Mouse (Mus musculus) heart, embryonic 10.5 days (tissue): ENCODE results near the gene Wdr81. TPM values are rescaled to one million over a fixed set of nuclear protein-coding genes. Genes with fewer than 3 reads are reported as not detected.

Experiments used
- DNase-seq: peaks from one replicate; pipeline ENCODE4 v3.0.0-alpha.2; 2017; ENCODE audit warnings: low spot score
- H3K27ac ChIP-seq: fragments of 300-500 bp; sonication (generic); 2 replicates; pipeline ENCODE4 v1.5.1; 2016; ENCODE audit warnings: mild to moderate bottlenecking
- H3K27me3 ChIP-seq: fragments of 300-500 bp; sonication (generic); 2 replicates; pipeline ENCODE4 v1.6.1; 2016; ENCODE audit warnings: mild to moderate bottlenecking; ENCODE audit not compliant: poor library complexity, insufficient read depth, severe bottlenecking
- H3K36me3 ChIP-seq: fragments of 300-500 bp; sonication (generic); 2 replicates; pipeline ENCODE4 v1.6.1; 2016; ENCODE audit warnings: mild to moderate bottlenecking, moderate library complexity
- H3K4me1 ChIP-seq: fragments of 300-500 bp; sonication (generic); 2 replicates; pipeline ENCODE4 v1.6.1; 2016; ENCODE audit warnings: mild to moderate bottlenecking
- H3K4me3 ChIP-seq: fragments of 300-500 bp; sonication (generic); 2 replicates; pipeline ENCODE4 v1.5.1; 2016; ENCODE audit warnings: mild to moderate bottlenecking, moderate library complexity
- H3K9me3 ChIP-seq: fragments of 300-500 bp; sonication (generic); 2 replicates; pipeline ENCODE4 v1.6.1; 2016; ENCODE audit warnings: mild to moderate bottlenecking, moderate library complexity
- WGBS: fragments of 180-500 bp; shearing (Covaris S2); methylation state at CpG from one replicate; pipeline ENCODE4 v1.1.7; 2016; 5-methylcytosine and 5-hydroxymethylcytosine counted together
- polyA plus RNA-seq: library from polyadenylated mRNA; unstranded; fragments of >200 nt; fragmentation: Nextera tagmentation; extraction: Ambion mirVana; gene quantifications from 2 replicates; pipeline ENCODE4 v1.2.1, GENCODE M21; 2016

Gene Wdr81
- polyA plus RNA-seq, 1 experiment from 2014 or later: 7.6 TPM

- Histone ChIP-seq H3K27me3 (no peaks in the 10 kb centered on the region), H3K9me3 (no peaks in the 10 kb centered on the region), H3K36me3 (peaks cover 5% of the 10 kb centered on the region; the same call in 1 of the 2 replicates), H3K27ac (peak overlapping the region; percentile 72), H3K4me1 (peaks cover 25% of the 10 kb centered on the region), H3K4me3 (peak overlapping the region; percentile 51; the same call in 1 of the 2 replicates)
- no peak for DNase-seq
- WGBS: 63% methylated on average over 5 of the region's 5 CpGs
Observed at GRCm38 (mm10) chr11:75420810-75421374, 33.6 kb downstream of the Wdr81 start.

DNA sequence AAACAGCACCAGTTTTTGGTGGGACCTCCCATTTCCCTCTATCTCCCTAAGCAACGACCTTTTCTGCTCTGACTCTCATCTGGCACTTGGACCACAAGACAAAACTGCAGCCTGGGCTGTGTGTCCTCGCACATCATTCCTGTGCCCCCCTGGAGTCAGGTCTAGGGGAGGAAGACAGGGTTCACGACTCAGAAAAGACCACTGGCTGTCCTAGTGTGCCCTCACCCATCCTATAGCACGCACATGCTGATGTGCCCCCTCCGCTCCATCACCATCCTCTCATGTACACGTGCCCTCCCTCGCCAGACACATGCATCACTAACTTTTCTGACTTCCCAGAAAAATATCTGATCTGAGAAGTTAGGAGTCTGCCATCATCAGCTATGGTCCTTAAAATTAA is 34.5 kb downstream of the Wdr81 start:
- no peak for DNase-seq
- no peaks in the 10 kb centered on the region for H3K27me3 ChIP-seq
- H3K27ac ChIP-seq: no peak overlapping the region
- 81% methylated on average over 7 of the region's 7 CpGs for WGBS
- H3K36me3 ChIP-seq: peaks cover 11% of the 10 kb centered on the region
- peaks cover 28% of the 10 kb centered on the region for H3K4me1 ChIP-seq
- no peak overlapping the region for H3K4me3 ChIP-seq
- no peaks in the 10 kb centered on the region for H3K9me3 ChIP-seq

- H3K36me3 ChIP-seq: peaks cover 38% of the 10 kb centered on the region
- H3K4me3 ChIP-seq: no peak overlapping the region
- H3K27ac ChIP-seq: no peak overlapping the region
- H3K9me3 ChIP-seq: no peaks in the 10 kb centered on the region
- WGBS: 81% methylated on average over 13 of the region's 13 CpGs
- peaks cover 9% of the 10 kb centered on the region for H3K4me1 ChIP-seq
- DNase-seq: no peak
- no peaks in the 10 kb centered on the region for H3K27me3 ChIP-seq
Observed at GRCm38 (mm10) chr11:75415994-75416393, 38.5 kb downstream of the Wdr81 start.

DNA sequence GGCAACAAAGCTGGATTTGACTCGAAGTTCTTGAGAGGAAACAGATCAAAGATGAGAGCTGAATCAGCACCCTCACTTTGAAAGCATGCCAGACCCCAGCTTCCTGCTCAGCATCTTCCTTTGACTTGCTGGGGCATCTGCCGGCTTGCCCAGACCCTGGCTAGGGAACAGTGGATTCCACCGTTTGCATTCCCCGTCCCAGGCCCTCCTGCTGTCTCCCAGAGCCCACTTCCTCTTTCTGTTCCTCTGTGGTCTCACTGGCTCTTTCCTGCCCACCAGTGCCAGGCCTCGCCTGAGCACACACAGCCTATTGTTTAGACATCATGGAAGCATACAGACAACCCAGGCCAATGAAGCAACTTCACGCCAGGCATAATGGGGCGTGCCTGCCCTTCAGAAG is 39.4 kb downstream of the Wdr81 start:
- WGBS: 50% methylated on average over 7 of the region's 7 CpGs
- Histone ChIP-seq H3K36me3 (peaks cover 47% of the 10 kb centered on the region), H3K27ac (no peak overlapping the region), H3K4me3 (no peak overlapping the region), H3K9me3 (no peaks in the 10 kb centered on the region), H3K4me1 (peaks cover 5% of the 10 kb centered on the region), H3K27me3 (no peaks in the 10 kb centered on the region)
- DNase-seq: no peak

GRCm38 (mm10) chr11:75410591-75410990 is 43.9 kb downstream of the Wdr81 start:
- peak; percentile 73 for DNase-seq
- no peak overlapping the region for H3K27ac ChIP-seq
- 87% methylated on average over 7 of the region's 7 CpGs for WGBS
- no peaks in the 10 kb centered on the region for H3K27me3 ChIP-seq
- H3K36me3 ChIP-seq: peaks cover 63% of the 10 kb centered on the region
- H3K9me3 ChIP-seq: no peaks in the 10 kb centered on the region
- peaks cover 9% of the 10 kb centered on the region for H3K4me1 ChIP-seq
- H3K4me3 ChIP-seq: no peak overlapping the region

DNA sequence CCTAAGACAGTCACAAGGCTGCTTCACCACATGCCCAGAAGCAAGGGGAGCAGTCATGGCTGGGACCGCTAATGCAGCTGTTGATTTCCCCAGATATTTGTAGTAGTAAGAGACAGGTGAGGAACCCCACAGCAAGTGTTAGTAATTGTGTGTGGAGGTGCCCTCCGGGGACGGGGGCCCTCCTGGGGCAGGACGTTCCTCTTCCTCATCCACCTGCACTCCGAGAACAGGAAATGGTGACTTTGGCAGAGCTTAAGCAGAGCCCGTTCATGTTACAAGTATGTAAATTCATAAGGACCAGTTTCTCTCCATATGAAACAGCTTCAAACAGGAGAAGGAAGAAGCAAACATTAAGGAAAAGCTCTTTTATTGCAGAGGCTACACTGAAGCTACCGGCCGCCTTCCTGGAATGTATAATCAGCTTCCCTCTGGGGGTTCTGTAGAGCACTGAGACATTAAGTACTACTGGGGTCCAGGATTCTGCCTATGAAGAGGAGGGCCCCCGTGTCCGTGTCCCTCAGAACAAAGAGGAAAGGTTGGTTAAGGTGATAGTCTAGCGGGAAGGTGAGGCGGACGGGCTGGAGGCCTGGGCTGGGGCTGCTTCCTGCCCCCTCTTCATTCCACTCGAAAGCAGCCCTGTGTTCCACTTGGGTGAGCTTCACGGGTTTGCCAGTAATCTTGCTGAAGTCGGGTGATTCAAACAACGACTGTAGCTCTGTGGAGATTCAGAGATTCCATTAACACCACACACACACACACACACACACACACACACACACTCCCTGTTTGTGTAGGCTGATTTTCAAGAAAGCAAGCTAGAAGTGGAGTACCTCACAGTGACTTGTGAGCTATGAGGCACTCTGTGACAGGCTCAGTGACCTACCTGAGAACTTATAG is 44.6 kb downstream of the Wdr81 start:
- Histone ChIP-seq H3K36me3 (peaks cover 57% of the 10 kb centered on the region), H3K4me3 (no peak overlapping the region), H3K27ac (no peak overlapping the region), H3K27me3 (no peaks in the 10 kb centered on the region), H3K4me1 (peaks cover 5% of the 10 kb centered on the region), H3K9me3 (no peaks in the 10 kb centered on the region)
- DNase-seq: peak; percentile 66
- 72% methylated on average over 17 of the region's 17 CpGs for WGBS

GRCm38 (mm10) chr11:75406865-75407264 is 47.7 kb downstream of the Wdr81 start:
- H3K27ac ChIP-seq: no peak overlapping the region
- H3K36me3 ChIP-seq: peaks cover 35% of the 10 kb centered on the region
- H3K4me3 ChIP-seq: no peak overlapping the region
- no peak for DNase-seq
- no peaks in the 10 kb centered on the region for H3K27me3 ChIP-seq
- H3K9me3 ChIP-seq: no peaks in the 10 kb centered on the region
- peaks cover 24% of the 10 kb centered on the region for H3K4me1 ChIP-seq
- 37% methylated on average over 3 of the region's 3 CpGs for WGBS

DNA sequence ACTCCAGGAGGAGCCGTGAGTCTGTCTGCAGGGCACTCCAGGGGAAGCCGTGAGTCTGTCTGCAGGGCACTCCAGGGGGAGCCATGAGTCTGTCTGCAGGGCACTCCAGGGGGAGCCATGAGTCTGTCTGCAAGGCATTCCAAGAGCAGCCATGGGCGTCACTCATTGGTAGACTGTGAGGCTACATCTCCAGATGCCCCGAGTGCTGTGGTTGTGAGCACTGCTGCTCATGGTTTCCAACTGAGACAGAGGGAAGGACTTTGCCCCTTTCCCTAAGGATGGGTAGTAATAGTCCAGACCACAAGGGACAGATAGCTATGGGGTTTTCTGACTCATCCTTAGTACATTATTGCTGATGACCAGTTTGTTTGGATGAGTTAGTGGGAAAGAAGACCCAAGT is 48.4 kb downstream of the Wdr81 start:
- H3K4me3 ChIP-seq: no peak overlapping the region
- 65% methylated on average over 4 of the region's 4 CpGs for WGBS
- DNase-seq: no peak
- no peaks in the 10 kb centered on the region for H3K27me3 ChIP-seq
- peaks cover 24% of the 10 kb centered on the region for H3K4me1 ChIP-seq
- H3K9me3 ChIP-seq: no peaks in the 10 kb centered on the region
- H3K27ac ChIP-seq: no peak overlapping the region
- H3K36me3 ChIP-seq: peaks cover 37% of the 10 kb centered on the region

DNA sequence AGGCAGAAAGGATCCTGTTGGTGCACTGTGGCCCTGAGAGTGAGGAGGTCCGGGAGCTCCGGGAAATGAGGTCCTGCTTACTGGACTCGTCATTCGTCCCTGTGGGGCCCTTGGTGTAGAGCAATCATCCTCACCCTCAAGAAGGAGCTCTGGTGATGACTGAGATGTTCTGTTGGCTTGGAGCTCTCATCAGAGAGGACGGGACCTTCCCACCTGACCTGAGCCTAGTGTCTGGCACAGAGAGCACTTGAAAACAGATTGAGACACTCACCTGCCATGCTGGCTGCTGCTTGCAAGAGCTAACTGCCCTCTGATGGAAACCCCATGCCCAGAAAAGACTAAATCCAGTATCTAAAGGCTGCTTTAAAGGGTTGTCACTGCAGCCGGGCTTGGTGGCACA is 49.7 kb downstream of the Wdr81 start:
- no peak for DNase-seq
- Histone ChIP-seq H3K36me3 (peaks cover 37% of the 10 kb centered on the region; the same call in 1 of the 2 replicates), H3K27ac (no peak overlapping the region), H3K9me3 (no peaks in the 10 kb centered on the region), H3K27me3 (no peaks in the 10 kb centered on the region), H3K4me3 (no peak overlapping the region), H3K4me1 (peaks cover 28% of the 10 kb centered on the region)
- 83% methylated on average over 6 of the region's 6 CpGs for WGBS

- Histone ChIP-seq H3K27me3 (no peaks in the 10 kb centered on the region), H3K9me3 (no peaks in the 10 kb centered on the region), H3K4me3 (no peak overlapping the region), H3K27ac (peak overlapping the region; percentile 56; the same call in 1 of the 2 replicates), H3K36me3 (peaks cover 34% of the 10 kb centered on the region; the same call in 1 of the 2 replicates), H3K4me1 (peaks cover 28% of the 10 kb centered on the region)
- 59% methylated on average over 6 of the region's 6 CpGs for WGBS
- DNase-seq: no peak
Observed at GRCm38 (mm10) chr11:75403301-75404052, 51.0 kb downstream of the Wdr81 start.

- DNase-seq: no peak
- H3K27ac ChIP-seq: peak overlapping the region; percentile 71; the same call in 1 of the 2 replicates
- H3K9me3 ChIP-seq: no peaks in the 10 kb centered on the region
- no peak overlapping the region for H3K4me3 ChIP-seq
- 53% methylated on average over 5 of the region's 5 CpGs for WGBS
- H3K4me1 ChIP-seq: peaks cover 28% of the 10 kb centered on the region
- peaks cover 34% of the 10 kb centered on the region; the same call in 1 of the 2 replicates for H3K36me3 ChIP-seq
- no peaks in the 10 kb centered on the region for H3K27me3 ChIP-seq
Observed at GRCm38 (mm10) chr11:75402271-75402690, 52.2 kb downstream of the Wdr81 start.

DNA sequence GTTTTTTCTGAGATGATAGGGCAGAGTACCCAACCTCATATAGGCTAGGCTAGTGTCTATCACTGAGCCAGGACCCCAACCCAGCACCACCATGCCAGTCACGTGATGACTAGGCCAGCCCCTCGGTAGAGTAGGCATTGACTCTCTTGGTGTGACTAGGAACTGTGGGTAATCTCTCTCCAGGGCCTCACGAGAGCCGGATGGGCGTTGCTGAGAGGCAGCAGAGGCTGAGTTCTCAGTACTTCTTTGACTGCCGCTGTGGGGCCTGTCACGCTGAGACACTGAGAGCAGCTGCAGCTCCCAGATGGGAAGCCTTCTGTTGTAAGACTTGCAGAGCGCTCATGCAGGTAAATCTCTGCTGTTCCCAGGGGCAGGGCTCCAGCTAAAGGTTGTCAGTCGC is 54.4 kb downstream of the Wdr81 start:
- no peak for DNase-seq
- H3K9me3 ChIP-seq: no peaks in the 10 kb centered on the region
- no peak overlapping the region for H3K4me3 ChIP-seq
- H3K27ac ChIP-seq: no peak overlapping the region
- peaks cover 19% of the 10 kb centered on the region; the same call in 1 of the 2 replicates for H3K36me3 ChIP-seq
- 71% methylated on average over 9 of the region's 9 CpGs for WGBS
- H3K4me1 ChIP-seq: peaks cover 29% of the 10 kb centered on the region
- no peaks in the 10 kb centered on the region for H3K27me3 ChIP-seq
